Mouse (Mus musculus) brain, embryonic 14.5 days (tissue): Measurements from ENCODE around the gene Stpg1. TPM values are rescaled to one million over a fixed set of nuclear protein-coding genes. Genes with fewer than 3 reads are reported as not detected.

ENCODE experiments used
- DNase-seq: peaks from one replicate; pipeline ENCODE4 v3.0.0-alpha.2; 2011; ENCODE audit warnings: low read depth
- CTCF ChIP-seq: fragments of 200-500 bp; IDR thresholded peaks from 2 replicates; pipeline ENCODE4 v1.5.1; 2012; ENCODE audit warnings: inconsistent platforms, mild to moderate bottlenecking, moderate library complexity, borderline replicate concordance; ENCODE audit not compliant: insufficient read depth, insufficient read length; ENCODE audit errors: extremely low read depth
- POLR2A ChIP-seq: fragments of 200-500 bp; IDR thresholded peaks from 2 replicates; pipeline ENCODE4 v1.6.1; 2012; ENCODE audit warnings: mild to moderate bottlenecking, inconsistent platforms, borderline replicate concordance; ENCODE audit not compliant: poor library complexity, insufficient read depth, insufficient read length, severe bottlenecking; ENCODE audit errors: extremely low read depth
- polyA plus RNA-seq: library from polyadenylated mRNA; depleted of rRNA; stranded (reverse); fragments of >200 nt; gene quantifications from 2 replicates; pipeline ENCODE4 v1.2.3, GENCODE M21; 2012

Gene Stpg1
- polyA plus RNA-seq, 1 experiment, result 0.60 TPM

- DNase-seq, result no peak
- no peak for TF ChIP-seq POLR2A
- no peak for TF ChIP-seq CTCF
Measured at GRCm38 (mm10) chr4:135545080-135545511, 50.5 kb downstream of the Stpg1 start.

GRCm38 (mm10) chr4:135546008-135546407 is 51.4 kb downstream of the Stpg1 start:
- no peak for DNase-seq
- no peak for TF ChIP-seq POLR2A
- no peak for TF ChIP-seq CTCF

- DNase-seq, result peak; percentile 38
- TF ChIP-seq POLR2A (no peak), CTCF (no peak)
Measured at GRCm38 (mm10) chr4:135546793-135547192, 52.2 kb downstream of the Stpg1 start.

GRCm38 (mm10) chr4:135547551-135547950 is 53.0 kb downstream of the Stpg1 start:
- DNase-seq, result no peak
- no peak for TF ChIP-seq POLR2A
- no peak for TF ChIP-seq CTCF

DNA sequence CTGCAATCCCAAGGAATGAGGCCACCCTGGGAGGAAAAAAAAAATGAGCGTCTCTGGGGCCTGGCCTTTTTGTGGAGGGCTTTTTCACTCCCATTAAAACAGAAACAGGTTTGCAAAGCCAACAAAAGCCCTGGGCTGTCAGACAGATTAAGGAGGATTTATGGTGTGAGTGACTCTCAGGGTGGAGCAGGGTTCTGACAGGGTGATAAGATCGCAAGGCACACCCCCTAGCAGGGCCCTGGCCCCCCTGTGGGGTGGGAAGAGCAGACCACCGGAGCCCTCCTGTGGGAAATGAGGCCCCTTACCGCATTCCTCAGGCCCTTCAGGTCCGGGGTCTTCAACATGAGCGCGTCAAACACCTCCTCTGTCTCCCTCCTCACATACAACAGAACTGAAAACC is 53.5 kb downstream of the Stpg1 start:
- DNase-seq, result no peak
- no peak for TF ChIP-seq CTCF
- TF ChIP-seq POLR2A, result no peak

GRCm38 (mm10) chr4:135548521-135549077 is 54.0 kb downstream of the Stpg1 start:
- no peak for DNase-seq
- TF ChIP-seq CTCF (no peak), POLR2A (no peak)

DNA sequence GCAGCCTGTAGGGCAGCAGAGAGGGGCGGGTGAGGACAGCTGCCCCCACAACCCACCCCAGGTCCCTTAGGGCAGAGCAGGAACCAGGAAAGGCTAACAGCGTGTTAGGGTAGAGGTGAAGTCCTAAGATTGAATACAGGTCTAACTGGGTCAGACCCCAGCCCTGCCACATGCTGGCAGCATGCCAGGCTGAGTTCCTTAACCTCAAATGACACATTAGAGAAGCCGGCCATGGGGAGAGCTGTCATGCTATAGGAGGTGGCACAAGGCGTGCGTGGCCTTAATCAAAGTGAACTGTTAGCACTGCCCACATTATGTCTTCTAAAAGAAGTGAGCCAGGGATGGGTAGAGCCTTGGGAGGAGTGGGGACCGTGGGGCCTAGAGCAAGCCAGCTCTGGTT is 54.7 kb downstream of the Stpg1 start:
- DNase-seq, result no peak
- TF ChIP-seq CTCF, result no peak

GRCm38 (mm10) chr4:135563794-135564193 is 69.2 kb downstream of the Stpg1 start:
- DNase-seq, result no peak
- no peak for TF ChIP-seq CTCF
- no peak for TF ChIP-seq POLR2A

- peak; percentile 74 for DNase-seq
- TF ChIP-seq POLR2A (no peak), CTCF (no peak)
Measured at GRCm38 (mm10) chr4:135565400-135565799, 70.8 kb downstream of the Stpg1 start.

GRCm38 (mm10) chr4:135567042-135567441 is 72.5 kb downstream of the Stpg1 start:
- DNase-seq, result no peak
- TF ChIP-seq POLR2A (no peak), CTCF (no peak)

DNA sequence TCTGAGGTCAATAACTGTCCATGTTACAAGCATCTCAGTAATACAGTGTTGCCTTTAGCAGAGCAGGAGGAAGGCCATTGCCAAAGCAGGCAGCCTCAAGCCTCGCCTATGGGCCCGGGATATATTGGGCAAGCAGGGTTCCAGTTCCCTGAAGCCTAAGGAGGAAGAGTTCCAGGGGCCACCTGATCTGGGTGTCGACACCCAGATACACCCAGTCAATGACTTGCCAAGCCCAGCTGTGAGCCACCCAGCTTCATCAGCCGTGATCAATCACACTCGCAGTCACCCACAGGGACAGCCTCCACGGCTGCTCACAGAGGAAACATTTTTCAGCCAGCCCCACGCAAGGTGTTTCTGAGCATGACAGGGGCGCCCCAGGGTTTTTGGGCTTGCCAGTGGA is 72.9 kb downstream of the Stpg1 start:
- no peak for TF ChIP-seq POLR2A
- TF ChIP-seq CTCF, result no peak
- DNase-seq, result no peak

DNA sequence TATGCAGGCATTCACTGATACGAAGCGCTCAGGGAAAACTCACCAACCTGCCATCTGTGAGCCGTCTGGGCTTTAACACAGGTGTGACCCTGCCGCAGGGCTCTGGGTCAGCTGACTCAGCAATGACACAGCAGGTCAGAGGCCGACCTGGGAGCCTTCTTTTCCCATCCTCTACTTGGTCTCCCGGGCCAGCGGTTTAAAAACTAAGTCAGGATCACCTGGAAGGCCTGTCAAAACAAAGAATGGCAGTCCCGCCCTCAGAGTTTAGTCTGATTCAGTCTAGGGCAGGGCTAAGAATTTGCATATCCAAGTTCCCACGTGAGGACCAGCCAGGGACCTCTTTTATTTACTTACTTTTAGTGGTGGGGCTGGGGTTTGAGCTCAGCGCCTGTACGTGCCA is 74.6 kb downstream of the Stpg1 start:
- TF ChIP-seq CTCF, result no peak
- no peak for TF ChIP-seq POLR2A

DNA sequence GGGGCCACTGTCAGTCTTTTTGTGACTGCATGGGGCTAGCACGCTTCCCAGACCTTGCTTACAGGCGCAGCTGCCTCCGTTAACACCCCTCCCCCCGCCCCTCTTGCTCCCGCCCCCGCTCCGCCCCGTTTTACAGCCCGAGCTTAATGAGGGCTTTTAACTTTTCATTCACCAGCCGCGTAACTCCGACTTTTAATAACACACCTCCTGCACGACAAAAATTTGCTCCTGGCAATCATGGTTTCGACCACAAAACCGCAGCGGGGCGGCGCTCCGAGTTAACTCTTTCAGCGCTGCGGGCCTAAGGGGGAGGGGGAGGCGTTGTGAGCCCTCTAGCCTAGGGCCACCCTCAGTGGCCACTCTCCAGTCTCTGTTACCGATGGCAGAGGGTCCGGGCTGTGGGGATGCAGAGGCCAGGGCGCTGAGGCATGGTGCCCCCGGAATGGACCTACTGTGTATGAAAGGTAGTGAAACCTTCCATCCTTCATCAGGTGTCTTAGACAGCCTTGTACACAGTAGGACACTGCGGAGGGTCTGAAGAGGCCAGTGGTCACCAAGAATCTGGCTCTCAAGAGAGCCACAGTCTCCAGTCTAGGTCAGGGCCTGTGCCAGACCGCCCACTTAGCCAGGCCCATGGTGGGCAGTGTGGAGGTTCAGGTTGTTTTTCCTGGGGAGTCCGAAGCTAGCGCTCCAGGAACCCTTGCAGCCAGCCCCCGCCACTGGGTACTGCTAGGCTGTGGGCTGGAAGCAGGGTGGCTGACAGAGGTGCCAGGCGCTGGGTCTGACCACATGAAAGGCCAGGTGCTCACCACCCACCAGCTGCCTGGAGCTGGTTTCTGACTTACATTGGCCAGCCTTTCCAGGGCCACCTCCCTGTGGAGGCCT is 75.8 kb downstream of the Stpg1 start:
- TF ChIP-seq CTCF (no peak), POLR2A (no peak)
- DNase-seq, result peak; percentile 85

More for the DNA sequence above, 74.6 kb downstream of the Stpg1 start:
- DNase-seq, result no peak
